Mouse (Mus musculus): ENCODE results near the gene Aadacl3.

Aadacl3 gene

GRCm38 (mm10) chr4:144463656-144464055 lies at the start of gene Aadacl3:
Gene Aadacl3 (minus strand): TSS chr4:144463756.
- no peak for DNase-seq

GRCm38 (mm10) chr4:144506518-144506917 lies 43.0 kb upstream of the Aadacl3 start:
- no peak for DNase-seq

DNA sequence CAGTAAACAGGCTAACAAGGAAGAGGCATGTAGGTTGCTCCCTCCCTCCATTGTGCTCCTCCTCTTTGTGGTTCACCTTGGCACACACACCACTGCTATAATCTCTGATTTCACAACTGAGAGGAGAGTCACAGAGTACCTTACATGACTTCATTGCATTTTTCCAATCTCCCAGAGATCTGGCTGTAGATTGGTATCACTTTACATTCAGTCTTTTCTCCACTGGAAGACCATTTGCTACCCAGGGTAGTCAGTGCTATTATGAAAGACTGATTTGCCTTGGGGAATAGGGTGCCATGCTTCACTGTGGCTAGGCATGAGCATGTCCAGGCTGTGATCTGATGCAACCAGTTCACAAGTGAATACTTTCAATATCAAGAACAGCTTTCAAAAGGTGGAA lies 29.8 kb upstream of the Aadacl3 start:
- DNase-seq: no peak

DNA sequence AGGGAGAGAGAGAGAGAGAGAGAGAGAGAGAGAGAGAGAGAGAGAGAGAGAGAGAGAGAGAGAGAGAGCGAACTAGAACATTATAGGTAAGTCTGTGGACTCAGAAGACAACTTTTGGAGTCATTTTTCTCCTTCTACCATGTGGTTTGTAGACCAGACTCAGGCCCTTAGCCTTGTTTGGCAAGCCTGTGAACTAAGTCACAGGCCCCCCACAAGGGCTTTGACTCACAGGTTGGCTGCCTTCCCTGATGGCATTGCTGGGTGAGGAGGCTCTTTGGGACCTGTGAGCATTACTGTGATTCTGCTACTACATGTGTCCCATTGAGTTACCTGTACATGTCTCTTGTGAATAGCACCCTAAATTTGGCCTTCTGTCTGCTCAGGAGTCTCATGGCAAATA lies 4.5 kb upstream of the Aadacl3 start:
- no peak for DNase-seq

DNA sequence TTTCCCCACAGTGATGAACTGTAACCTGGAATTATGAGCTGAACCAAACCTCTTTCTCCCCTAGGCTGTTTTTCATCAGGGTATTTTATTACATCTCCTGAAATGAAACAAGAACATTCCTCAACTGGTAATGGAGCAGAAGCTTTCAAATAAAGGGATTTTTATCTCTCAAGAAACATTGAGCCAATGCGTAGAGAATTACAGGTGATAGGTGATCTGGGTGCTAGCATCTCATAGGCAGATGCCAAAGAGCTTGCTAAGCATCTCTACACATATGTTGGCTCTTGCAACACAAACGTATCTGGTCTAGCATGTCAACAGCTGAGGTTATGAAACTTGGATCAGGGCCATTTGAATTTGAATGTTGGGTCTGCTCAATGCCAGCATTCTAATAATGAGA lies 1.6 kb upstream of the Aadacl3 start:
- no peak for DNase-seq

DNA sequence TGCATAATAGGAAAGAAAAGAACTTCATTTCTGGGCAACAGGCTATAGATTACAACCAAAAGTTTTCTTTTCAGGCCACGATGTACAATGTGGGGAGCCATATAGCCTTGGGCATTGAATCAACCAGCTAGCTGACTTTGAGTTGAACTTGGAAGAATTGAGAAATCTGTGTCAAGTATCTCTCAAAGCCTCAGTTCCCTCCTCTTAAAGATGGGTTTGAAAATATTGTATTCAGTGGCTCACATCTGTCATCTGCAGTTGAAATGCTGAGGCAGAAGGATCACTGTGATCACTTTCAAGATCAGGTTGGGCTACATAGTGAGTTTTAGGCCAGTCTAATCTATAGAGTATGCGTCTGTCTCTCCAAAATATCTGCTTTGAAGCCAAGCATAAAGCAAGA lies 10.3 kb downstream of the Aadacl3 start, which contains the start of gene Gm9944:
TSS of gene Gm9944 (minus strand) at position 101 of the 400 bp plus-strand sequence.
- DNase-seq: no peak

GRCm38 (mm10) chr4:144448546-144448945 lies 15.0 kb downstream of the Aadacl3 start:
- no peak for DNase-seq

GRCm38 (mm10) chr4:144441582-144441981 lies 22.0 kb downstream of the Aadacl3 start:
- DNase-seq: no peak

DNA sequence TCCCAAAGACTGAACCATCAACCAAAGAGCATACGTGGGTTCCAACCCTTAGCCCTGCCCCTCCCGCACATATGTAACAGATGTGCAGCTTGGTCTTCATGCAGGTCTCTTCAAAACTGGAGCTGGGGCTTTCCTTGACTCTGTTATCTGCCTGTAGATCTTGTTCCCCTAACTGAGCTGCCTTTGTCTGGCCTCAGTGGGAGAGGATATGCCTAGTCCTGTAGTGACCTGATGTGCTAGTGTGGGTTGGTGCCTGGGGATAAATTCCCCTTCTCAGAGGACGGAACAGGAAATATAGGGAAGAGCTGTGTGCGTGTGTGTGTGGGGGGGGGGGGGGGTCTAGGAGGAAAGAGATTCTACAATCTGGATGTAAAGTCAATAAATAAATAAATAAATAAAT lies 22.5 kb downstream of the Aadacl3 start:
- DNase-seq: no peak

- DNase-seq: no peak
Measured at GRCm38 (mm10) chr4:144438672-144439071, 24.9 kb downstream of the Aadacl3 start, which contains the start of gene 1700012P22Rik. Gene 1700012P22Rik (minus strand): TSS chr4:144438772.

- no peak for DNase-seq
Measured at GRCm38 (mm10) chr4:144433216-144433615, 30.3 kb downstream of the Aadacl3 start.

DNA sequence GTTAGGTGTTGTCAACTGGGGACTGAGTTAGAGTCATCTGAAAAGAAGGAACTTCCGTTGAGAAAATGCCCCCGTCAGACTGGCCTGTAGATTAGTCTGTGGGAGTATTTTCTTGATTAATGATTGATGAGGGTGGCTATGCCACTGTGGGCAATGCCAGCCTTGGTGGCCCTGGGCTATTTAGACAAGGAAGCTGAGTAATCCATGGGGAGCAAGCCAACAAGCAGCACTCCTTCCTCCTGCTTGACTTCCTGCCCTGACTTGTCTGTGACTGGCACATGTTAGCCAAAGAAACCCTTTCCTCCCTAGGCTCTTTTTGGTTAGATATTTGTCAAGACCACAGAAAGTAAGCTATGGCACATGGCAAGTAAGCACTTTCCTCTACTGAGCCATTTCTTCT lies 32.8 kb downstream of the Aadacl3 start:
- no peak for DNase-seq

GRCm38 (mm10) chr4:144428868-144429267 lies 34.7 kb downstream of the Aadacl3 start:
- peak; percentile 30 for DNase-seq

DNA sequence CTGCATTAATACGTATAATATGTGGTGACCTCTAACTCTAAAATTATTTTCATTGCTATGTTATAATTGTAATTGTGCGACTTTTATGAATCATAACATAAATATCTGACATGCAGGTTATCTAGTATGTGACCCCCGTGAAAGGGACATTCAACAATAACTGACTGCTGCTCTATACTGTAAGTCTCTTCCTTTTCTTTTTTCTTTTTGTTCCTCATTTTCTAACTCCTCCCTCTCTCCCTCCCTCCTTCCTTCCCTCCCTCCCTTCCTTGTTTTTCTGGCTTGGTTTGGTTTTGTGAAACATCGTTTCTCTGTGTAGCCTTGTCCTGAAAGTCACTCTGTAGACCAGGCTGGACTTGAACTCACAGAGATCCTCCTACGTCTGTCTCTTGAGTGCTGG lies 39.0 kb downstream of the Aadacl3 start:
- no peak for DNase-seq

DNA sequence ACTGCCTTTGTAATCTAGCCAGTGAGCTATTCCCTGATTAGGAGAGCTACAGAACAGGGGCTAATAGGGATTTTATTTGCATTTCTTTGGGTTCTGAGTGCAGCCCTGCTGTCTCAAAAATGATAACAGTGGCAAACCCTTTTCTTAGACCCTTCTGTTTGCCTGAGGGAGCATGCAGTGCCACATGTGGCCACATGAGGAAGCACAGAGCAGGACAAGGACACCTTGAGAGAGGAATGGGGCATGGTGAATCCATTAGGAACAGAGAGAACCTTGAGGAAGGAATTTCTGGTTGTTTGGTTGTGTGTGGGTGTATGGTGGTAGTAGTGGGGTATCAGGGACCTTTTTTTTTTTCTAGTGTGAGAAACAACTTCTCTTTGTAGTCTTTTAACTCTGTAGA lies 42.9 kb downstream of the Aadacl3 start:
- DNase-seq: no peak

DNA sequence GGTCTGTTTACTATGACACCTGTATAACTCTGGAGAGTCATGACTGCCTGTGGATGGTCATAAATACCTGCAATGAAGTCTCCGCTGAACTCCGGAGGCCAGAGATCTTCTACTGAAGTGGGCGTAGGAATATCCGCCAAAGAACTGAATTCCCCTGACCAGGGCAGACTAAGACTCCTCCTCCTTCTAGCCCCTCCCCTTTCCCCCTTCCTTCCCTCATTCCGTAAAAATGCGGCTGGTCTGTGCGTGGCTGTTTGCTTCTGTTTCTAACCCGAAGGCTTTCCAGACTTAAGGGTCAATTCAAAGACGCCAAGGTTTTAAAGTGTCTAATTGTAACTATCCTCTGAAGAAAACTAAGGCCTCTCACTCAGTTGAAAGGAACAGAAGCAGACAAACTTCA lies 55.3 kb downstream of the Aadacl3 start, which contains the start of gene Pramef12:
TSS of gene Pramef12 (minus strand) at position 175 of the 400 bp plus-strand sequence.
- no peak for DNase-seq

GRCm38 (mm10) chr4:144406261-144406660 lies 57.3 kb downstream of the Aadacl3 start:
- no peak for DNase-seq

DNA sequence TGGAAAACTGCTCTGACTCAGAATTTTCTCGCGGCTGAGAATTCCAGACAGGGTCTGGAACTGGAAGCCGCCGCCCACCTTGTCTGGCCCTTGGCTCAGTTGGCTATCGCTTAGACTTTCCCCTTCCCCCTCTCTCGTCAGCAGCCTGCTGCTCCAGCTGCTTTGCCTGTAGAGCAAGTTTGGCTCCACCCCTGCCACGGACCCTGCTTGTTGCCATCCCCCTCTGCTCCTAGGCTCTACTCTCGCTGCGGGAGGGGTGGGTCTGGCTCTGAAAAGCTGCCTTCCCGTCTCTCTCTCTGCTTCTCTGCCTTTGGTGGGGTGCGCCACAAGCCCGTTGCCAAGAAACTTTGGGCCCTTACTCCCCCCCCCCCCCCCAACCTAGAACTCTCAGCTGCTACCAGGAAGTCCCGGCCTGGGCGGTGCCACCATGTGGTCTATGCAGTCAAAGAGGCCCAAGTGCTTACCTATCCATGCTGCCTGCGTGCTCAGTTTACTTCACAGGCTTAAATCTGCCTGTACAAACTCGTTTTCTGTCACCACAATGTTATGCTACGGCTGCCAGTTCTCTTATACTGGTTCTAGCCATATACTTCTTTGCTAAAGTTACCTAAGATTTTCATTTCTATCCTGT lies 59.0 kb downstream of the Aadacl3 start:
- DNase-seq: peak; percentile 6

Data from thymus, postnatal 14 days (tissue).